8 mouse cellular contexts compared by ENCODE assay signal in the genomic region with DNA sequence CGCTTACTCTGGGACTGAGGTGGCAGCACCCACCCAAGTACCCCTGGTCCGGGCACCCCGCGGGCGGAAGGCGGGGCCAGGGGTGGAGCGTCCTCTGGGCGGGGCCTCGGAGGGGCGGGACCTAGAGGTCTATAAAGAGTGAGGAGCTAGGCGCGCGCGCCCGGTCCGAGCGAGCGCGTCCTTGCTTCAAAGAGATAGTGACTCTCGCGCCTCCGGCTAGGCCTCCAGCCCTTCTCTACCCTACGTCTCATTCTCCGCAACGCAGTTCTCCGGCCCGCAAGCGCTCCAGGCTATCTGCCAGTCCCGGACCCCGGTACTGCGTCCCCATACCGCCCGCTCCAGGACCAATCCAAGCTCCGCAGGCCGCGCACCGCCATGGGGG. TPM values are rescaled to one million over a fixed set of nuclear protein-coding genes. Genes with fewer than 3 reads are reported as not detected.
DNase-seq lines count a peak whose midpoint lies in the region; ATAC-seq and TF ChIP-seq lines count a peak whose summit lies in the region.

A gene (plus strand): TSS at position 114 of the 382 bp plus-strand sequence.

- peak; percentile 78 for ATAC-seq in hindbrain, postnatal 0 days

- no peaks in the 10 kb centered on the region for H3K27me3 ChIP-seq in hindbrain, postnatal 0 days (ENCODE audit: insufficient read depth, low read length)

- peak within 1 kb of the TSS; percentile 96 for H3K9ac ChIP-seq in hindbrain, postnatal 0 days (replicated peaks; ENCODE audit: low read length)

- peak within 1 kb of the TSS; percentile 87 for H3K4me2 ChIP-seq in hindbrain, postnatal 0 days (ENCODE audit: low read depth, low read length)

- H3K4me1 ChIP-seq in hindbrain, postnatal 0 days (ENCODE audit: insufficient read depth, low read length), result peaks cover 43% of the 10 kb centered on the region

- H3K27ac ChIP-seq in hindbrain, postnatal 0 days, result peak within 1 kb of the TSS; percentile 95

- H3K4me3 ChIP-seq in hindbrain, postnatal 0 days (ENCODE audit: low read length), result peak within 1 kb of the TSS; percentile 97

- TF ChIP-seq CTCF in hindbrain, postnatal 0 days (IDR thresholded peaks at IDR 0.05; ENCODE audit: low read depth), result no peak

- under 1% methylated on average over 37 of the region's 37 CpGs for WGBS in hindbrain, postnatal 0 days

- no peaks in the 10 kb centered on the region for H3K9me3 ChIP-seq in hindbrain, postnatal 0 days (ENCODE audit: low read length)

- no peaks in the 10 kb centered on the region for H3K36me3 ChIP-seq in hindbrain, postnatal 0 days (ENCODE audit: insufficient read depth, low read length)

- DNase-seq in adipocyte (ENCODE audit: low spot score), result peak; percentile 74
- peak; percentile 83 for DNase-seq in embryo, embryonic 10 days (ENCODE audit: low spot score)
- DNase-seq in gastrocnemius, postnatal 10 days, result peak; percentile 91
- DNase-seq in hindbrain, postnatal 0 days (ENCODE audit: low spot score), result peak; percentile 85
- DNase-seq in left cerebral cortex, adult 18-20 months (ENCODE audit: low spot score in 2 of 2), result peak; percentile 73 to 81
- DNase-seq in lung, postnatal 4 days, result peak; percentile 90 to 94
- DNase-seq in right cerebral cortex, adult 18-20 months, result peak; percentile 79
- peak; percentile 87 for DNase-seq in urinary bladder, adult 2 months (ENCODE audit: low spot score)

RNA-seq across cellular contexts. Expression of the gene that starts here (rescaled TPM):
- 100 to 1,000 TPM; 236 to 268 TPM for total RNA-seq in gastrocnemius, postnatal 10 days (2021)
- 758 and 776 TPM in 2 replicates for total RNA-seq in hindbrain, postnatal 0 days (2014; rRNA removed)
- 708 and 751 TPM in 2 replicates for polyA plus RNA-seq in hindbrain, postnatal 0 days (2015; fragmentation: Nextera tagmentation; extraction: Ambion mirVana)
- total RNA-seq in left cerebral cortex, adult 18-20 months (2021), result 100 to 1,000 TPM; 388 to 392 TPM
- polyA plus RNA-seq in urinary bladder, adult 2 months (2012; rRNA removed), result 591 and 684 TPM in 2 replicates

Comparison
In these comparisons a context has a peak if more than half of its experiments do, and no peak if none do; other contexts are left out.
1. Peak in every context shown above with its lines: DNase-seq, ATAC-seq, H3K4me3 ChIP-seq and H3K27ac ChIP-seq.